Mouse (Mus musculus) ZHBTc4 (cell line): ENCODE data around the gene Trim30b.
"Not testable (repeated sequence)": the region's sequence is repeated elsewhere in the genome, so short reads cannot be mapped to it uniquely, and the experiment has no call there.

Experiments
- DNase-seq: peaks from one replicate; pipeline ENCODE4 v3.0.0-alpha.2; 2011; ENCODE audit warnings: low read depth, low spot score

Trim30b gene

DNA sequence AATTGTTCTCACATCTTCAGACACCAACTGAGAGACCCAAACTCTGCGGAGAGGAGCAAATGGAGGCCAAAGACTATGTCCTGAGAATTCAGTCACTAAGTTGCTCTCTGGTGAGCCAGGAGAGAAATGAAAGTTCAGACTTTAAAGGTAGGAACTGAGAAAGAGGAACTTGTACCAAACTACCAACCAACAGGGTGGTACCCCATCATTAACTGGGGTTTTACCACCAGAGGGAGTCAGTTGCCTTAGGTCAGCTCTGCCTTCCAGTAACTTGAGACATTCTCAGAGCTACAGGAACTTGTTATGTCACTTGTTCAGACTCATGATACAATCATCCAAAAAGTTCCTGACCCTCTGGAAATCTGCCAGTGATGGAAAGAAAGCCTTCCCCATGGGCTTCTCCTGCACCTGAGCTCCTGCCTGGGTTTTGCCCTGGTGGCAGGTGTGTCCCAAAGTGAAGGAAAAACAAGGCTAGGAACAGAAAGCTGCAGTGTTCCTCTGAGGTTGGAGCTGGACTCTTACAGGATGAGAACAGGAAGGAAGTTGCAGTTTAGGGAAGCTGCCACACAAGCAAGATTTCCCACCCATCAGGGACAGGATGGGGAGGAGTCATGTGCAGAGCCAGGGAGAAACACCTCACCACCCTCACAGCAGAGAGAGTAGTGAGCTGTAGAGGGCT is at the start of gene Trim30b:
Gene Trim30b, minus strand, starts transcription at position 149 of the 679 bp plus-strand sequence.
- DNase-seq: no peak

DNA sequence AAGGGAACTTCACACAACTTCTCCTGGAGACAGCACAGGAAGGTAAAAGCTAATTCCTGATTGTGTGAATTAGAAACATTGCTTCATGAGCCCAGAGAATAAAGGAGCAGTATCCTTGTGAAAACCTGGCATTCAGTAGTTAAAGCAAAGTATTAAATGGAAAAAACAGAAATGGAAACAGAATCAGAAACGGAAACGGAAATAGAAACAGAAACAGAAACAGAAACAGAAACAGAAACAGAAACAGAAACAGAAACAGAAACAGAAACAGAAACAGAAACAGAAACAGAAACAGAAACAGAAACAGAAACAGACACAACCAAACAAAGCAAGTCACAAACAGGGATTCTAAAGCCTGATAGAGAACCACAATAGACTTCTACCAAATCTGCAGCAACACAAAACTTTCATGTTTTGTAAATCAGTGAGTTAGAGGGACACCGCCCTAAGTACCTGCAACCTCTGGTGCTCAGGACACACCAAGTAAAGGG is 34.8 kb upstream of the Trim30b start:
- no peak for DNase-seq

DNA sequence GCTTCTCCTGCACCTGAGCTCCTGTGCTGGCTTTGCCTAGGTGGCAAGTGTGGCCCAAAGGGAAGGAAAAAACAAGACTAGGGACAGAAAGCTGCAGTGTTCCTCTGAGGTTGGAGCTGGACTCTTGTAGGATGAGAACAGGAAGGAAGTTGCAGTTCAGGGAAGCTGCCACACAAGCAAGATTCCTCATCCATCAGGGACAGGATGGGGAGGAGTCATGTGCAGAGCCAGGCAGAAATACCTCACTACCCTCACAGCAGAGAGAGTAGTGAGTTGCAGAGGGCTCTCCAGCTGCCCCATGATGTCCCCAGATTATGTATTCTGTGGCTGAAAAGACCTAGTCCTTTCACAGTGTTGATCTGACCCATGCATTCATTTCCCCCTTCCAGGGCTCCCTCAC is 31.5 kb upstream of the Trim30b start:
- no peak for DNase-seq

DNA sequence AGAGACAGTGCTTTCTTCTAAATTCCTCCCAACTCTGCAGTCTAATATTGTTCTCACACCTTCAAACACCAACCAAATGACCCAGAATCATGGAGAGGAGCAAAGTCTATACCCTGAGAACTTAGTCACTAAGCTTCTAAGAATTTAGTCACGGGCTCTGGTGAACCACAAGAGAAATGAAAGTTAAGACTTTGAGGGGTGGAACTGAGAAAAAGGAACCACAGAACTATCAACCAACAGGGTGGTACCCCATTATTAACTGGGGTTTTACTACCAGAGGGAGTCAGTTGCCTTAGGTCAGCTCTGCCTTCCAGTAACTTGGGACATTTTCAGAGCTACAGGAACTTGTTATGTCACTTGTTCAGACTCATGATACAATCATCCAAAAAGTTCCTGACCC is 31.0 kb upstream of the Trim30b start, which contains the start of gene Trim30c:
Gene Trim30c, minus strand, starts transcription at position 140 of the 400 bp plus-strand sequence.
- DNase-seq: no peak

DNA sequence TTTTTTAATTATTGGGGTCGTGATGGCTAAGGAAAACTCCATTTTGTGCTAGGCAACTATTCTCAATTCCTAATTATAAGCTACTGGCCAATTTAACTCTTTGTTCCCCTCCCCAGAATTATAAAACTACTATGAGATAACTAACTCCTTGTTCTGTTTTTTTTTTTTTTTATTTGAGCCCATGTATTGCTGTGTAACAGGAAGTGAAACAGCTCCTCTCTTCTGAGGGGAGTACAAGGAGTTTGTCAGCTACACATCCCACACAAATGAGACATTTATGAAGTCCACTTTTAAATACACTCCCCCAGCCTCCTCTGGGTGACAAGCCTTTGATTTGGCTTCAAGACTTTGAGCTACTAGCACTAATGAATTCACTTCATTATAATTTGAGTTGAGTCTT is 28.8 kb upstream of the Trim30b start:
- DNase-seq: no peak

DNA sequence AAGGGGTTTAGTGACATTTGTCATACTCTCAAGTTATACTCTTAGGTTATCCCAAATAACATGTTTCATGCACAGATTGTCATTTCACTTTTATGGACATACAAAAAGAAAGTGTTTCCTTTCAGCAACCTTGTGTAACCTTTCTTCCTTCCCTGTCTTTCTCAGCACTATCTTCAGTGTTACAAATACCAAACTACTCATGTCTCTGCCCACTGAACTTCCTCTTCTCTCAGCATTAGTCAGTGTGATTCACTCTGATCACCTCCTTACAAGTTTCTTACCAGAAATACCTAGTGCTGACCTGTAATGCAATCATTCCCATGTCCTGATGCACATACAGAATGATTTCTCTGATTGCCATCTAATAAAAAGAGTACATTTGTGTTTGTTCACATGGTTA is 3.3 kb downstream of the Trim30b start:
- DNase-seq: no peak

DNA sequence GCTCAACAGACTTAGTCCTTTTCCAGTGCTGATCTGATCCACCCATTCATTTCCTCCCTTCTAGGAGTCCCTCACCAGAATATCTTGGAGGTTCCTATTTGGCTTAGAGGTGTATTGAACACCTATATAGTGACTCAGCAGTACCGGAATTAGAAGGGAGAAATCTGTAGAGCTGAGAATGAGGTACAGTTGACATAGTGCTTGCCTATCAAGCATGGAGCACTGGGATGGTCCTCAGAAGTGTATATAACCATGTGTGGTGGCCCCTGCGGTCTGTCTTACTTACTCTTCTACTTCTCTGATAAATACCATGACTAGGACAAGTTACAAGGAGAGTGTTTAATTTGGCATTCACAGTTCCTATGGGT is 16.1 kb downstream of the Trim30b start:
- DNase-seq: no peak

DNA sequence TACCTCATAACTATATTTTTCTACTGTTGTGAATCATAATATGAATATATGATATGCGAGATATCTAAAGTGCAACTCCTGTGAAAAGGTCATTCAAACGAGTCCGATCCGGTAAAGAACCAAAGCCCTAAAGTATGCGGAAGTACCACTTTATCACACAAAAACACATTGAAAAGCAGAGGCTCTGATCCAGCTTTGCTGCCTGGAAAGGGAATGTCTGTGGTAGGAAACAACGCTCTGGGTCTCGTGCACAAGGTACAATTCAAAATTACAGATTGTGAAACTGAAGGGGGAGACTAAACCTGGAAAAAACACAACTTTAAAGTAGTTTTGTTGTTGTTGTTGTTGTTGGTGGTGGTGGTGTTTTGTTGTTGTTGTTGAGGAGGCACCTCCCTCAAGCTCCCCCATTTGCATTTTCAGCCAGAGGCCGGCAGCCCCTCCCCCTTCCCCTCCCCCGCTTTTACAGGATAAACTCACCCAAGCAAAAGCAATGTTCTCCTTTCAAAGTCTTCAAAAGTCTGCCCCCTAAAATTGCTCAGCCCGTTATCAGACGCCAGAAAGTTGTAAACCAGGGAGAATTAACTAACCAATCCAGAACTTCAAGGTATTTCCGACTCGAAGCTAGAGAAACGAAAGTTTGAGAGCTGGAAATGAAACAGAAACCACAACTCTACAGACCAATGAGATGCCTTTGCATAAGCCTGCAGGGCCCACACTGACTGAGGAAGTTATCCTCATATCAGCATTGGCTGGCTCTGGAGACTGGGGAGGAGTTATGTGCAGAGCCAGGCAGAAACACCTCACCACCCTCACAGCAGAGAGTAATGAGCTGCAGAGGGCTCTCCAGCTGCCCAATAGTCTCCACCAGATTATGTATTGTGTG is 16.7 kb downstream of the Trim30b start, which contains the start of gene Trim12c:
Gene Trim12c, minus strand, starts transcription at position 646 of the 883 bp plus-strand sequence.
- DNase-seq: peak; percentile 83

DNA sequence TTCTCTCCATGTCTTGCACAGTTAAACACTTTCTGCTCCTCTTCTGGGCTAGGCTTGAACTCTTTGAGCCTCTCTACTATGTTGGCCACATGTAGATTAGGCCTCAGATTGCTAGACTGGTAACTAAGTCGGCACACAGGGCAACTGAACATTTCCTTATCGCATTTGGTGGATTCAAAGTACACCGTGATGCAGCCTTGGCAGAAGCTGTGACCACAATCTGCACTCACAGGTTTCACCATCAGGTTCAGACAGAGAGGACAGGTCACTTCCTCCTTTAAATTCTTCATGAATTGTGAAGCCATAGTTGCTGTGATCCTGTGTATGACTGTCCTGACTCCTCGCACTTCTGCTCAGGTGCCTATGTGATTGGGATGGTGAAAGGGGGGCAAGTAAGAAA is 21.6 kb downstream of the Trim30b start:
- DNase-seq: not testable (repeated sequence)

DNA sequence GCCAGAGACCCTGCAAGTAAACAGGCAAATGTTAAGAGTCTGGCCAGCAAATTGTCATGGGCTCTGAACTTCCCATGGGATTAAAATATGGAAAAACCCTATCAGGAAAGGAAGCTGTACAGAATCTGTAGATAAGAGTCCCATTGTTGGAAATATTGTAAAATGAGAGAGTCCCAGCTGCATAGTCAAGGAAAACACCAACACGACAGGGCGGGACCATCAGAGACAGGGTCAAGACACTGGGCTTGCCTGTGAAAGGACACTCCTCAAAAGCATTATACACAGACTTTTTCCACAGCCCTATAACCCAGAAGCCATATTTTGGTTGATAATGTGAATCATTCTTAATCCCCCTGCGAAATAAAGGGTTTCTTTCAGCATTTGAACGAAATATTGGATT is 28.9 kb downstream of the Trim30b start:
- DNase-seq: not testable (repeated sequence)

DNA sequence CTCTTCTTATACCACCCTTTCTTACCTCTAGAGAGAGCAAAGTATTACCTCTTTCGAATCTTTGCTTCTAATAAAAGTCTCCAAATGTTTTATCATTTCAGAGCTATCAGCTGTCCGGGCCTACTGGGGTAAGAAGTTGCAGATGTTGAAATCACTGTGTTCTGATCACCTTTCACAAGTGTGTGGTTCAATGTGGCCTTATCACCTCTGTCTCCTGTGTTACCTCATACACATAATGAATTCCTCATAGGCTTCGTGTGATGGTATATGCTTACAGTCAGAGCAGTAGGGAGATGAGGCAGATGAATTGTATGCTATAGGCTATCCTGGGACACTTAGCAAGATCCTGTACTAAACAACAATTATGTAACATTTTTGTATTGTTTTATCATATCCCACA is 34.1 kb downstream of the Trim30b start:
- DNase-seq: not testable (repeated sequence)

DNA sequence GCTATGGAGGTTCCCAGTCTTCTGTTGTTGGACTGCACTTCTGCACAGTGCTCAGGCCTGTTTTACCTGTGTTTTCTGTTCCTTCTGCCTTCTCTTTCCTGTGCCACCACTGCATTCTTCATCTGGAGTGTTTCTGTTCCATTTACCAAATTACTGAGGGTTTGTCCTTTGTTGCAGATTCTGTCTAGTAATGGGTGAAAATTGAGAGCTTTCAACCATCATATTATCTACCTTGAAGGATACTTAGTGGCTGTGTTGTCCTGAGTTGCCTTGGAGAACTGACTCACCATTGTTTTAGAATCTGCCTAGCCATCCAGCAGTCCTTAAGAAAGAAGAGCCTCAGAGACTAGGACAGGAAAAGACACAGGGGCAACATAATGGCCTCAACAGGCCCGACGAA is 40.5 kb downstream of the Trim30b start, which contains the start of gene Trim34b:
Gene Trim34b, plus strand, starts transcription at position 301 of the 400 bp plus-strand sequence.
- not testable (repeated sequence) for DNase-seq

DNA sequence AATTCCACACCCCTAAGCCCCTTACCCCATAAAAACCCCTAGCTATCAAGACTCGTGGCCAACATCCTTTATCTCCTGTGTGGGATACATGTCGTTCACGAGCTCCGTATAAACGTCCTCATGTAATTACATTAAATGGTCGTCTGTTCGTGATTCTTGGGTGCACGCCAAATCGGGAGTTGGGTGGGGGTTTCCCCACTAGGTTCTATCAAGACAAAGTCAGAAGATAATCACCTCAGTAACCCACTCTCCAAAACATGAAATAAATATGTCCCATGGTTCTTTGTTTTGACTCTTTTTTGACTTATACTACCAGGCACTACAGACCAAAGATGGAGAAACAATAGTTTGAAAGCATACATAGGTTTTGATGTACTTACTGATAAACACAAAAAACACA is 47.7 kb downstream of the Trim30b start:
- DNase-seq: no peak

DNA sequence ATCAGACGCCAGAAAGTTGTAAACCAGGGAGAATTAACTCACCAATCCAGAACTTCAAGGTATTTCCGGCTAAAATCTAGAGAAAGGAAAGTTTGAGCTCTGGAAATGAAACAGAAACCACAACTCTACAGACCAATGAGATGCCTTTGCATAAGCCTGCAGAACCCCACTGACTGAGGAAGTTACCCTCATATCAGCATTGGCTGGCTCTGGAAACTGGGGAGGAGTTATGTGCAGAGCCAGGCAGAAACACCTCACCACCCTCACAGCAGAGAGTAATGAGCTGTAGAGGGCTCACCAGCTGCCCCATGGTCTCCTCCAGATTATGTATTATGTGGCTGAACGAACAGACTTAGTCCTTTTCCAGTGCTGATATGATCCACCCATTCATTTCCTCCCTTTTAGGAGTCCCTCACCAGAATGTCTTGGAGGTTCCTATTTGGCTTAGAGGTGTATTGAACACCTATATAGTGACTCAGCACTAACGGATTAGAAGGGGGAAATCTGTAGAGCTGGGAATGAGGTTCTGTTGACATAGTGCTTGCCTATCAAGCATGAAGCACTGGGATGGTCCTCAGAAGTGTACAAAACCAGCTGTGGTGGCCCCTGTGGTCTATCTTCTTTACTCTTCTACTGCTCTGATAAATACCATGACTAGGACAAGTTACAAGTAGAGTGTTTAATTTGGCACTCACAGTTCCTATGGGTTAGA is 54.2 kb downstream of the Trim30b start, which contains the start of gene Trim12a:
Gene Trim12a, minus strand, starts transcription at position 98 of the 712 bp plus-strand sequence.
- not testable (repeated sequence) for DNase-seq

DNA sequence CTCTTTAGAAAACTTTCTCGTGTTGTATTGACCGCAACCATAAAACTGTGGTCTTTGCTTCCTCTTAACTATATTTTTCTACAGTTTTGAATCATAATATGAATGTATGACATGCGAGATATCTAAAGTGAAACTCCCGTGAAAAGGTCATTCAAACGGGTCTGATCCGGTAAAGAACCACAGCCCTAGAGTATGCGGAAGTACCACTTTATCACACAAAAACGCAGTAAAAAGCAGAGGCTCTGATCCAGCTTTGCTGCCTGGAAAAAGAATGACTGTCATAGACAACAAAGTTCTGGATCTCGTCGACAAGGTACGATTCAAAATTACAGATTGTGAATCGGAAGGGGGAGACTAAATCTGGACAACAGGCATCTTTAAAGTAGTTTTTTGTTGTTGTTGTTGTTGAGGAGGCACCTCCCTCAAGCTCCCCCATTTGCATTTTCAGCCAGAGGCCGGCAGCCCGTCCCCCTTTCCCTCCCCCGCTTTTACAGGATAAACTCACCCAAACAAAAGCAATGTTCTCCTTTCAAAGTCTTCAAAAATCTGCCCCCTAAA is 54.8 kb downstream of the Trim30b start:
- no peak for DNase-seq
